Mouse (Mus musculus): ENCODE measurements around the gene Tie1. TPM values are rescaled to one million over a fixed set of nuclear protein-coding genes. Genes with fewer than 3 reads are reported as not detected.
"Not testable (repeated sequence)": the region's sequence is repeated elsewhere in the genome, so short reads cannot be mapped to it uniquely, and the experiment has no call there.

Gene Tie1
- 1 to 10 TPM; 8.2 to 9.5 TPM for total RNA-seq (2021)

- no peak for DNase-seq (ENCODE audit: low spot score in 2 of 2)
- intact Hi-C loops (cut with DNase I): no loop called here
Measured at GRCm38 (mm10) chr4:118489717-118490132, at the start of gene Tie1. Gene Tie1, minus strand, starts transcription at chr4:118490061.

GRCm38 (mm10) chr4:118537801-118538200 is 47.9 kb upstream of the Tie1 start:
- intact Hi-C loops (cut with DNase I): no loop called here
- no peak for DNase-seq (ENCODE audit: low spot score in 2 of 2)

- no peak for DNase-seq (ENCODE audit: low spot score in 2 of 2)
- intact Hi-C loops (cut with DNase I): no loop called here
Measured at GRCm38 (mm10) chr4:118535610-118536009, 45.7 kb upstream of the Tie1 start.

- intact Hi-C loops (cut with DNase I): no loop called here
- DNase-seq (ENCODE audit: low spot score in 2 of 2): no peak
Measured at GRCm38 (mm10) chr4:118533605-118534004, 43.7 kb upstream of the Tie1 start.

GRCm38 (mm10) chr4:118533156-118533555 is 43.3 kb upstream of the Tie1 start:
- no peak for DNase-seq (ENCODE audit: low spot score in 2 of 2)
- intact Hi-C loops (cut with DNase I): no loop called here

- no peak for DNase-seq (ENCODE audit: low spot score in 2 of 2)
- intact Hi-C loops (cut with DNase I): no loop called here
Measured at GRCm38 (mm10) chr4:118532663-118533062, 42.8 kb upstream of the Tie1 start.

- intact Hi-C loops (cut with DNase I): no loop called here
- no peak for DNase-seq (ENCODE audit: low spot score in 2 of 2)
Measured at GRCm38 (mm10) chr4:118527720-118528119, 37.9 kb upstream of the Tie1 start.

- intact Hi-C loops (cut with DNase I): no loop called here
- no peak for DNase-seq (ENCODE audit: low spot score in 2 of 2)
Measured at GRCm38 (mm10) chr4:118527335-118527681, 37.4 kb upstream of the Tie1 start.

- intact Hi-C loops (cut with DNase I): no loop called here
- no peak for DNase-seq (ENCODE audit: low spot score in 2 of 2)
Measured at GRCm38 (mm10) chr4:118526408-118527334, 36.8 kb upstream of the Tie1 start, which contains the start of gene 2610528J11Rik. Gene 2610528J11Rik, plus strand, starts transcription at chr4:118526999.

- DNase-seq (ENCODE audit: low spot score in 2 of 2): no peak
- intact Hi-C loops (cut with DNase I): no loop called here
Measured at GRCm38 (mm10) chr4:118525779-118526178, 35.9 kb upstream of the Tie1 start.

- intact Hi-C loops (cut with DNase I): no loop called here
- peak; percentile 11 to 13 for DNase-seq (ENCODE audit: low spot score in 2 of 2)
Measured at GRCm38 (mm10) chr4:118523976-118524375, 34.1 kb upstream of the Tie1 start.

GRCm38 (mm10) chr4:118522248-118522647 is 32.4 kb upstream of the Tie1 start:
- DNase-seq (ENCODE audit: low spot score in 2 of 2): no peak
- intact Hi-C loops (cut with DNase I): no loop called here

GRCm38 (mm10) chr4:118518208-118518607 is 28.3 kb upstream of the Tie1 start:
- no peak for DNase-seq (ENCODE audit: low spot score in 2 of 2)
- intact Hi-C loops (cut with DNase I): no loop called here

- no peak for DNase-seq (ENCODE audit: low spot score in 2 of 2)
- intact Hi-C loops (cut with DNase I): no loop called here
Measured at GRCm38 (mm10) chr4:118517497-118518146, 27.8 kb upstream of the Tie1 start.

- no peak for DNase-seq (ENCODE audit: low spot score in 2 of 2)
- intact Hi-C loops (cut with DNase I): no loop called here
Measured at GRCm38 (mm10) chr4:118516699-118517496, 27.0 kb upstream of the Tie1 start.

GRCm38 (mm10) chr4:118509050-118509449 is 19.2 kb upstream of the Tie1 start:
- peak in 1 of 2 experiments; percentile 35 for DNase-seq (ENCODE audit: low spot score in 2 of 2)
- intact Hi-C loops (cut with DNase I): no loop called here

GRCm38 (mm10) chr4:118507171-118507570 is 17.3 kb upstream of the Tie1 start:
- DNase-seq (ENCODE audit: low spot score in 2 of 2); intact Hi-C loops (cut with DNase I): not testable (repeated sequence)

- intact Hi-C loops (cut with DNase I): no loop called here
Measured at GRCm38 (mm10) chr4:118505551-118505950, 15.7 kb upstream of the Tie1 start.

GRCm38 (mm10) chr4:118500792-118501191 is 10.9 kb upstream of the Tie1 start:
- DNase-seq (ENCODE audit: low spot score in 2 of 2): no peak
- intact Hi-C loops (cut with DNase I): no loop called here

More at GRCm38 (mm10) chr4:118505551-118505950, 15.7 kb upstream of the Tie1 start:
- DNase-seq (ENCODE audit: low spot score in 2 of 2): no peak

- peak; percentile 9 to 68 for DNase-seq (ENCODE audit: low spot score in 2 of 2)
- intact Hi-C loops (cut with DNase I): no loop called here
Measured at GRCm38 (mm10) chr4:118500171-118500724, 10.4 kb upstream of the Tie1 start.
